Mouse (Mus musculus) ES-Bruce4 (cell line): Measurements from ENCODE around the gene Kcna5.

Experiments
- CTCF ChIP-seq: IDR thresholded peaks from one replicate; pipeline ENCODE4 v1.8.1; 2011; ENCODE audit warnings: low read depth, low read length
- POLR2A ChIP-seq: IDR thresholded peaks from one replicate; pipeline ENCODE4 v1.8.1; 2011; ENCODE audit warnings: low read length; ENCODE audit not compliant: insufficient read depth

DNA sequence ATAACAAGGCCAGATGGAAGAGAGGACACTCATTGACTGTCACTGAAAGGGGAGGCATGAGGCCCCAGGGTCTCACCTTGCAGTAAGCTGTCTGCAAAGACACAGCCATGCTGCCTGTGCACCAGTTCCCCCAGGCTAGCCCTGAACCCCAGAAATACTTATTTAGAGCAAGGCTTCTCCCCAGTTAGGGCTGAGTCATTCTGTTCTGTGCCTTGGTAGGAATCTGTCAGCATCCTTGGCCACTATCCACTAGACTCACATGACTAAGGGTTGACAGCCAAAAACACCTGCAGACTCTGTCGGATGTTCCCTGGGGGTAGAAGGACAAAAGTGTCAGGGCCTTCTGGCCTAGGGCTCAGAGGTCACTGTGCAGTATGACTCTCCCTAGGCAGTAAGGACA, 41.4 kb upstream of the Kcna5 start:
- TF ChIP-seq CTCF (no peak), POLR2A (no peak)
